Mouse (Mus musculus) CD4-positive naive resting alpha-beta T cell, adult 76 days (primary cell): ENCODE data around the gene Wdr61. TPM values are rescaled to one million over a fixed set of nuclear protein-coding genes. Genes with fewer than 3 reads are reported as not detected.

Source experiments
- total RNA-seq: library from RNA; stranded (reverse); gene quantifications from one replicate; pipeline ENCODE4 v1.2.4, GENCODE M21; 2023

The Wdr61 gene
- total RNA-seq: 48.1 TPM

DNA sequence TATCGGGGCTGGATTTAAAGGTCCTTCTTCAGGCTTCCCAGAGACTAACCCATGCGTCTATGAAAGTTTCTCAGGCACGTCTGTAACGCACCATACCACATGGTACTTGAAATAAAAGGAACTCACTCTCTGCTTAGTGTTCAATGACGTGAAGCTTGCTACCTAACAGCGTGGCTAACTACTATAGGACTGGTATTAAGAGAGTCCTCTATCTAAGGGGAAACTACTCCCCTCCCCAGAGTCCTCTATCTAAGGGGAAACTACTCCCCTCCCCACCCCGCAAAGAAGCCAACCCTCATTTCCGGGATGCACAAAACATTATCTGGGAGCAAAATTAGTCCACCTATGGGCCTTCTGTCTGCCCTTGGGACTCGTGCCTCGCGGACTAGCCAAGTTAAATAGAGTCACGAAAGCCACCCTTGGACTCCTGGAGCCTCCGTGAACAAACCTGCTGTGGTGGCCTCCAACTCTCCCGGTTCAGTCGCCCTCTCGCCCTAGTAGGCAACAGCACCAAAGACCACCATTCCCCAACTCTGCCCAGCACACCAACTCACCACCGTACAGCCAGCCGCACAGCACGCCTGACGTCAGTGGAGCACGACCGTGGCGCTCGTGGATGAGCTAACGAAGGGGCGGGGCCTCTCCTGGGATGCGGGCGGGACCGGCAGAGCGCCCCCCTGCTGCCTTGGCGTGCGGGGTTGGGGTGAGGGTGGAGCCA is at the start of gene Wdr61:
Wdr61 (minus strand) TSS at position 599 of the 718 bp plus-strand sequence.

GRCm38 (mm10) chr9:54764561-54765217 is 30.4 kb upstream of the Wdr61 start, which contains the start of gene Crabp1:
TSS of gene Crabp1 (plus strand) at chr9:54764748.

DNA sequence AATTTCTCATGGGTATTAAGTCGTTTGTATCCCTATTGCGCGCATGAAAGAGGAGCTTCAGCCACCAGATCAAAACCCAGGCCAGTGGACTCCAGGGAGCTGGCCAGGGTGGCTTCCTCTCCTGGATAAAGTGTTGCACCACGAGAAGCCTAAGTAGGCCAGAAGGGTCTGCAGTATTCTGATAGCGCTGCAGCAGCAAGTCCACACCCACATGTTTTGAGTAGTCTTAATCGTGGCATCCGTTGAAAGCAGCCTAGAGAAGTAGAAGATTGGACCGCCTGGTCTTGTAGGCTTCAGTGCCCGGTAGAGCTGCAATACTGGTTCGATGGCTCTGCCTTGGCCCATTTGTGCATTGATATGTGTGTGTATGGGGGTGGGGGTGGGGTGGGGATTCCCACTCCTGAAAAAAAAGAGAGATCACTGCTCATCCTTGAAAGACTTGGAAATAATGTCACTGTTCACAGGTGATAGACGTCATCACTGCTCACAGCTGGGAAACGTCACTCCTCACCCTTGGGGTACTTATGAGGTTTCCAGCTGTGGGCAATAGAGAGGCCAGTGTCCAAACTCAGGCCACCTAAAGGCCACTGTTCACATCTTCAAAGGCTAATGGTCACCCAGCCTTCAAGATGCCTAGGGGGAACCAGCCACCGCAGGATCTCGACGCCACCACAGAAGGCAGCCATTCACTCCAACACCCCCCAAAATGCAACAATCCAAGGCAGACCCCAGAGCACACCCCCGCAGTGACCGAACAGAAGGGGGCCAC is 35.8 kb downstream of the Wdr61 start, which contains the start of gene Dnaja4:
Dnaja4 (plus strand) TSS at position 556 of the 769 bp plus-strand sequence.

Other genes starting within 250 kb of the Wdr61 start
- 0.44 TPM for gene Dmxl2, start 232.9 kb downstream of the Wdr61 start, total RNA-seq
- not detected for gene Sh2d7, start 195.5 kb downstream of the Wdr61 start, total RNA-seq
- not detected for gene Cib2, start 174.3 kb downstream of the Wdr61 start, total RNA-seq
- gene Idh3a, start 148.2 kb downstream of the Wdr61 start, total RNA-seq: 39.5 TPM
- 6.1 TPM for gene Acsbg1, start 72.6 kb downstream of the Wdr61 start, total RNA-seq
- gene Dnaja4, start 35.6 kb downstream of the Wdr61 start, total RNA-seq: 16.6 TPM
- not detected for gene Crabp1, start 30.2 kb upstream of the Wdr61 start, total RNA-seq
- gene Ireb2, start 129.3 kb upstream of the Wdr61 start, total RNA-seq: 41.0 TPM
- 1.0 TPM for gene Hykk, start 182.8 kb upstream of the Wdr61 start, total RNA-seq
- 91.9 TPM for gene Psma4, start 216.3 kb upstream of the Wdr61 start, total RNA-seq
- gene AY074887, start 216.5 kb upstream of the Wdr61 start, total RNA-seq: not detected
- gene Chrna5, start 246.4 kb upstream of the Wdr61 start, total RNA-seq: not detected